Mouse (Mus musculus) lung, postnatal 0 days (tissue): ENCODE measurements around the gene Hivep2. TPM values are rescaled to one million over a fixed set of nuclear protein-coding genes. Genes with fewer than 3 reads are reported as not detected.
A peak's percentile ranks its signal among the peaks of the same experiment; 100 is the strongest.

ENCODE experiments used
- ATAC-seq: fragments of 200-750 bp; cut with Nextera tagmentation; 2 replicates; pipeline ENCODE4 v1.8.0; 2017; ENCODE audit warnings: moderate library complexity
- DNase-seq: peaks from one replicate; pipeline ENCODE4 v3.0.0-alpha.2; 2016; ENCODE audit warnings: low spot score
- H3K27ac ChIP-seq: fragments of 300-500 bp; sonication (generic); 2 replicates; pipeline ENCODE4 v1.5.1; 2014; ENCODE audit warnings: antibody characterized with exemption, mild to moderate bottlenecking, low read length, mixed read lengths
- H3K27me3 ChIP-seq: fragments of 300-500 bp; sonication (generic); replicated peaks from 2 replicates; pipeline ENCODE4 v1.6.1; 2014; ENCODE audit warnings: low read length, mixed read lengths; ENCODE audit not compliant: insufficient read depth
- H3K36me3 ChIP-seq: fragments of 300-500 bp; sonication (generic); 2 replicates; pipeline ENCODE4 v1.6.1; 2014; ENCODE audit warnings: low read length, mixed read lengths; ENCODE audit not compliant: insufficient read depth
- H3K4me1 ChIP-seq: fragments of 300-500 bp; sonication (generic); 2 replicates; pipeline ENCODE4 v1.6.1; 2014; ENCODE audit warnings: antibody characterized with exemption, low read depth, low read length, mixed read lengths; ENCODE audit not compliant: insufficient read depth
- H3K4me2 ChIP-seq: fragments of 300-500 bp; sonication (generic); replicated peaks from 2 replicates; pipeline ENCODE4 v1.6.1; 2014; ENCODE audit warnings: low read depth, mild to moderate bottlenecking, low read length, moderate library complexity, mixed read lengths
- H3K4me3 ChIP-seq: fragments of 300-500 bp; sonication (generic); 2 replicates; pipeline ENCODE4 v1.5.1; 2014; ENCODE audit warnings: low read depth, low read length
- H3K9ac ChIP-seq: fragments of 300-500 bp; sonication (generic); replicated peaks from 2 replicates; pipeline ENCODE4 v1.6.1; 2014; ENCODE audit warnings: low read depth, mild to moderate bottlenecking
- H3K9me3 ChIP-seq: fragments of 300-500 bp; sonication (generic); 2 replicates; pipeline ENCODE4 v1.6.1; 2016; ENCODE audit warnings: low read length, mixed read lengths
- CTCF ChIP-seq: IDR thresholded peaks from 2 replicates; pipeline ENCODE4 v1.5.1; 2016; ENCODE audit warnings: antibody characterized with exemption, mild to moderate bottlenecking
- EP300 ChIP-seq: IDR thresholded peaks from 2 replicates; pipeline ENCODE4 v1.6.1; 2016; ENCODE audit warnings: antibody characterized with exemption, mild to moderate bottlenecking, control low read depth
- WGBS: fragments of 180-500 bp; shearing (Covaris S2); extraction: QIAGEN DNeasy Blood & Tissue Kit; methylation state at CpG from one replicate; pipeline ENCODE4 v1.1.7; 2014; 5-methylcytosine and 5-hydroxymethylcytosine counted together
- polyA plus RNA-seq: library from polyadenylated mRNA; unstranded; fragments of >200 nt; fragmentation: Nextera tagmentation; extraction: Ambion mirVana; gene quantifications from 2 replicates; pipeline ENCODE4 v1.2.1, GENCODE M21; 2015

Gene Hivep2
- polyA plus RNA-seq, 1 experiment from 2014 or later, result 4.5 TPM

GRCm38 (mm10) chr10:14034046-14034445 is 68.2 kb downstream of the Hivep2 start:
- Histone ChIP-seq H3K4me1 (no peaks in the 10 kb centered on the region), H3K9me3 (no peaks in the 10 kb centered on the region), H3K27ac (no peak overlapping the region), H3K9ac (no peak overlapping the region), H3K4me3 (no peak overlapping the region), H3K36me3 (no peaks in the 10 kb centered on the region), H3K27me3 (no peaks in the 10 kb centered on the region), H3K4me2 (no peak overlapping the region)
- ATAC-seq, result no peak
- no peak for DNase-seq
- WGBS, result 89% methylated on average over 7 of the region's 7 CpGs
- TF ChIP-seq CTCF (no peak), EP300 (no peak)

GRCm38 (mm10) chr10:14034790-14035189 is 68.9 kb downstream of the Hivep2 start:
- ATAC-seq (no peak), DNase-seq (no peak)
- no peaks in the 10 kb centered on the region for H3K9me3 ChIP-seq
- no peak overlapping the region for H3K27ac ChIP-seq
- TF ChIP-seq CTCF (no peak), EP300 (no peak)
- H3K9ac ChIP-seq, result no peak overlapping the region
- H3K36me3 ChIP-seq, result no peaks in the 10 kb centered on the region
- no peaks in the 10 kb centered on the region for H3K4me1 ChIP-seq
- WGBS, result 79% methylated on average over 7 of the region's 7 CpGs
- H3K27me3 ChIP-seq, result no peaks in the 10 kb centered on the region
- H3K4me3 ChIP-seq, result no peak overlapping the region
- no peak overlapping the region for H3K4me2 ChIP-seq

DNA sequence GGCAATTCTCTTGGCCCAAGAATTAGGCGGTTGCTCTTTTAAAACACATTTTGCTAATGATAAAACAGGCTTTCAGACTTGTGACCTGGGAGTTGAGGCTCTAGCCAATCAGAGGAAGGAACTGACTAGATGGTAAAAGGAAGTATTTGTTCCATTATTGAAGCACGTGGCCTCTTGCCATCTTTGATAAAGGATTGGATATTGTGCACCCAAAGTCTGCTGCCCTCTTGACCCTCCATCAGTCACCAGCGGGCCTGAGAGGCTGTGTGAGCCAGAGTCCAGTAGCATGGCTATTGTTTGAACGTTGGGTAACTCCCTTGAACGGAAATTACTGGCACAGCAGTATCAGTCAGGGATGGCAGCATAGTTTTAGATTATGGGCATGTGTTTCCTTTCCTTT is 69.7 kb downstream of the Hivep2 start:
- 54% methylated on average over 5 of the region's 5 CpGs for WGBS

DNA sequence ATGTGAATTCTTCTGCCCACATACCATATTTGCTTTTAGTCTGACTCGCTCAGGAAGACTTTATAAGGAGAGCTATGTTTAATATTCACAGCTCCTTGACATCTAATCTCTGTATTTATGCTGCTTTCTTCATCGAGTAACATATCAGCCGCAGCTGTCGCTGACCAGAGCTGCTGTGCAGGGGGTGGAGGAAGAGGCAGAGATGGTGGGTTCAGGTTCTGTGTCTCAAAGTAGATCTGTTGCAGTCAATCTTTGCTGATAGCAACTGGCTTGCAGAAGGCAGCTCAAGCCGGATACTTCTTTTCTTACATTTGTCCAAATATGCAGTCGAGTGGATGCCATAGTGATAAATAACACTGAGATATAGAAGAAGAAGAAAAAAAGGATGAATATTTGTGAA is 70.6 kb downstream of the Hivep2 start:
- Histone ChIP-seq H3K4me2 (no peak overlapping the region), H3K36me3 (no peaks in the 10 kb centered on the region), H3K27me3 (no peaks in the 10 kb centered on the region), H3K4me3 (no peak overlapping the region), H3K27ac (no peak overlapping the region), H3K9ac (no peak overlapping the region), H3K9me3 (no peaks in the 10 kb centered on the region), H3K4me1 (no peaks in the 10 kb centered on the region)
- TF ChIP-seq EP300 (no peak), CTCF (no peak)
- WGBS, result 65% methylated on average over 6 of the region's 6 CpGs
- ATAC-seq (no peak), DNase-seq (no peak)

More for the DNA sequence above, 69.7 kb downstream of the Hivep2 start:
- DNase-seq, result peak; percentile 26
- Histone ChIP-seq H3K36me3 (no peaks in the 10 kb centered on the region), H3K4me1 (no peaks in the 10 kb centered on the region), H3K4me2 (no peak overlapping the region), H3K9ac (no peak overlapping the region), H3K27me3 (no peaks in the 10 kb centered on the region), H3K27ac (no peak overlapping the region), H3K4me3 (no peak overlapping the region), H3K9me3 (no peaks in the 10 kb centered on the region)
- TF ChIP-seq CTCF (no peak), EP300 (peak; percentile 64)
- peak; percentile 50; the same call in 1 of the 2 replicates for ATAC-seq

GRCm38 (mm10) chr10:14037977-14038489 is 72.2 kb downstream of the Hivep2 start:
- no peaks in the 10 kb centered on the region for H3K4me1 ChIP-seq
- H3K9ac ChIP-seq, result no peak overlapping the region
- no peak for DNase-seq
- no peak overlapping the region for H3K4me2 ChIP-seq
- H3K4me3 ChIP-seq, result no peak overlapping the region
- H3K36me3 ChIP-seq, result no peaks in the 10 kb centered on the region
- no peaks in the 10 kb centered on the region for H3K9me3 ChIP-seq
- TF ChIP-seq EP300 (no peak), CTCF (no peak)
- H3K27me3 ChIP-seq, result no peaks in the 10 kb centered on the region
- H3K27ac ChIP-seq, result no peak overlapping the region
- ATAC-seq, result no peak
- 87% methylated on average over 7 of the region's 7 CpGs for WGBS

- Histone ChIP-seq H3K27me3 (no peaks in the 10 kb centered on the region), H3K36me3 (no peaks in the 10 kb centered on the region), H3K27ac (no peak overlapping the region), H3K4me2 (no peak overlapping the region), H3K9ac (no peak overlapping the region), H3K4me3 (no peak overlapping the region), H3K9me3 (no peaks in the 10 kb centered on the region), H3K4me1 (no peaks in the 10 kb centered on the region)
- TF ChIP-seq CTCF, result 0 out of 2 replicates have a peak, but pooled peaks have one; percentile 4
- TF ChIP-seq EP300, result no peak
- ATAC-seq (no peak), DNase-seq (no peak)
- 75% methylated on average over 9 of the region's 9 CpGs for WGBS
Observed at GRCm38 (mm10) chr10:14040716-14041470, 75.0 kb downstream of the Hivep2 start.
